Mouse (Mus musculus) intestine, embryonic 15.5 days (tissue): ENCODE data around the gene Prkcb. TPM values are rescaled to one million over a fixed set of nuclear protein-coding genes. Genes with fewer than 3 reads are reported as not detected.

Experiments used
- ATAC-seq: fragments of 200-750 bp; cut with Nextera tagmentation; 2 replicates; pipeline ENCODE4 v1.8.0; 2017; ENCODE audit warnings: moderate TSS enrichment, moderate library complexity
- H3K27ac ChIP-seq: fragments of 300-500 bp; sonication (generic); 2 replicates; pipeline ENCODE4 v1.5.1; 2015; ENCODE audit warnings: mild to moderate bottlenecking, inconsistent platforms
- H3K27me3 ChIP-seq: fragments of 300-500 bp; sonication (generic); replicated peaks from 2 replicates; pipeline ENCODE4 v1.6.1; 2015; ENCODE audit warnings: inconsistent platforms
- H3K36me3 ChIP-seq: fragments of 300-500 bp; sonication (generic); 2 replicates; pipeline ENCODE4 v1.6.1; 2015; ENCODE audit warnings: inconsistent platforms
- H3K4me1 ChIP-seq: fragments of 300-500 bp; sonication (generic); replicated peaks from 2 replicates; pipeline ENCODE4 v1.6.1; 2015; ENCODE audit warnings: inconsistent platforms
- H3K4me2 ChIP-seq: fragments of 300-500 bp; sonication (generic); replicated peaks from 2 replicates; pipeline ENCODE4 v1.6.1; 2015; ENCODE audit warnings: mild to moderate bottlenecking, inconsistent platforms
- H3K4me3 ChIP-seq: fragments of 300-500 bp; sonication (generic); replicated peaks from 2 replicates; pipeline ENCODE4 v1.5.1; 2015; ENCODE audit warnings: inconsistent platforms
- H3K9ac ChIP-seq: fragments of 300-500 bp; sonication (generic); 2 replicates; pipeline ENCODE4 v1.6.1; 2015; ENCODE audit warnings: inconsistent platforms
- H3K9me3 ChIP-seq: fragments of 300-500 bp; sonication (generic); 2 replicates; pipeline ENCODE4 v1.6.1; 2016; ENCODE audit warnings: inconsistent platforms
- WGBS: fragments of 180-500 bp; shearing (Covaris S2); methylation state at CpG from one replicate; pipeline ENCODE4 v1.1.7; 2015; 5-methylcytosine and 5-hydroxymethylcytosine counted together
- polyA plus RNA-seq: library from polyadenylated mRNA; unstranded; fragments of >200 nt; fragmentation: Nextera tagmentation; extraction: Ambion mirVana; gene quantifications from 2 replicates; pipeline ENCODE4 v1.2.1, GENCODE M21; 2015

Prkcb gene
- polyA plus RNA-seq, 1 experiment from 2014 or later: 12.3 TPM

GRCm38 (mm10) chr7:122402041-122402440, 113.5 kb downstream of the Prkcb start:
- WGBS: 79% methylated on average over 7 of the region's 7 CpGs
- no peak overlapping the region for H3K27ac ChIP-seq
- H3K9ac ChIP-seq: no peak overlapping the region
- no peak overlapping the region for H3K4me2 ChIP-seq
- peaks cover 11% of the 10 kb centered on the region for H3K4me1 ChIP-seq
- no peaks in the 10 kb centered on the region for H3K27me3 ChIP-seq
- H3K36me3 ChIP-seq: no peaks in the 10 kb centered on the region
- ATAC-seq: no peak
- H3K9me3 ChIP-seq: no peaks in the 10 kb centered on the region
- no peak overlapping the region for H3K4me3 ChIP-seq

GRCm38 (mm10) chr7:122403343-122403742, 114.8 kb downstream of the Prkcb start:
- WGBS: 85% methylated on average over 4 of the region's 4 CpGs
- no peak for ATAC-seq
- H3K27me3 ChIP-seq: no peaks in the 10 kb centered on the region

GRCm38 (mm10) chr7:122404571-122405393, 116.2 kb downstream of the Prkcb start:
- no peak overlapping the region for H3K9ac ChIP-seq
- no peaks in the 10 kb centered on the region for H3K36me3 ChIP-seq
- peak overlapping the region; percentile 55 for H3K4me2 ChIP-seq
- no peak overlapping the region for H3K4me3 ChIP-seq
- H3K9me3 ChIP-seq: no peaks in the 10 kb centered on the region
- ATAC-seq: peak; percentile 77
- 6% methylated on average over 21 of the region's 21 CpGs for WGBS
- peak overlapping the region; percentile 66; the same call in 1 of the 2 replicates for H3K27ac ChIP-seq
- no peaks in the 10 kb centered on the region for H3K27me3 ChIP-seq
- peaks cover 11% of the 10 kb centered on the region for H3K4me1 ChIP-seq

More at GRCm38 (mm10) chr7:122403343-122403742, 114.8 kb downstream of the Prkcb start:
- peaks cover 11% of the 10 kb centered on the region for H3K4me1 ChIP-seq
- no peak overlapping the region for H3K9ac ChIP-seq
- no peak overlapping the region for H3K4me3 ChIP-seq
- no peaks in the 10 kb centered on the region for H3K36me3 ChIP-seq
- H3K9me3 ChIP-seq: no peaks in the 10 kb centered on the region
- no peak overlapping the region for H3K27ac ChIP-seq
- no peak overlapping the region for H3K4me2 ChIP-seq

DNA sequence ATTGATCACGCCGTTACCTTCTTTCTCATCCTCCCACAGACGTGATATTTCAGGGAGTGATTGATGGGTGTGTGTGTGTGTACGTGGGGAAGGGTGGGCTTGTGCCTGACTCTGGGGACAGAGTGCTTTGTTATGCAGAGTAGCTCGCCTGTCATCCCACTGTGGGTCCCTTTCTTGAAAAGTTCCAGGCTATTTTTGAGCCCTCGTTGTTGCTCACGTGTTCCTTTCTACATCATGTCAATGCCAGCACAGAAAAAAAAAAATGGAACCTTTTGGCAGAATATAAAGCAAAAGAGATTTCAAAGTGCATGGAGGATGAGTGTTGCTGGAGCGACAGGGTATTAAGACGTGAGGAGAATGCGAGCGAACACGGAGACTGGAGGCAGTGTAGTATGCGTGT, 118.1 kb downstream of the Prkcb start:
- H3K36me3 ChIP-seq: no peaks in the 10 kb centered on the region
- no peak overlapping the region for H3K4me2 ChIP-seq
- no peak for ATAC-seq
- WGBS: 66% methylated on average over 13 of the region's 13 CpGs
- no peak overlapping the region for H3K4me3 ChIP-seq
- peaks cover 11% of the 10 kb centered on the region for H3K4me1 ChIP-seq
- H3K27me3 ChIP-seq: no peaks in the 10 kb centered on the region
- H3K9ac ChIP-seq: no peak overlapping the region
- H3K27ac ChIP-seq: no peak overlapping the region
- no peaks in the 10 kb centered on the region for H3K9me3 ChIP-seq

DNA sequence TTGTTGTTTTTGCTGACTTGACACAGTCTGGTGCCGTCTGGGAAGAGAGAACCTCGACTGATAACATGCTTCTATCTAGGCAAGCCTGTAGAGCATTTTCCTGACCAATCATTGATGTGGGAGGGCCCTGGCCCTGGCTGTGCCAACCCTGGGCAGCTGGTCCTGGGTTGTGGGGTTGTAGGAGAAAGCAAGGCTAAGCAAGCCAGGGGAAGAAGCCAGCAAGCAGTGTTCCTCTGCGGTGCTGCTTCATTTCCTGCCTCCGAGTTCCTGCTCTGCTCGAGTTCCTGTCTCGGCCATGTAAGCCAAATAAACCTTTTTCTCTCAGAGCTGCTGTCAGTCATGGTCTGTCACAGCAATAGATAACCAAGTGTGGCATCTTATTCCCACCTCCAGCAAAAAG, 121.4 kb downstream of the Prkcb start:
- Histone ChIP-seq H3K9me3 (no peaks in the 10 kb centered on the region), H3K4me3 (no peak overlapping the region), H3K27me3 (no peaks in the 10 kb centered on the region), H3K4me2 (no peak overlapping the region), H3K27ac (no peak overlapping the region), H3K36me3 (no peaks in the 10 kb centered on the region), H3K9ac (no peak overlapping the region), H3K4me1 (peaks cover 4% of the 10 kb centered on the region; the same call in 1 of the 2 replicates)
- 81% methylated on average over 6 of the region's 6 CpGs for WGBS
- ATAC-seq: no peak

DNA sequence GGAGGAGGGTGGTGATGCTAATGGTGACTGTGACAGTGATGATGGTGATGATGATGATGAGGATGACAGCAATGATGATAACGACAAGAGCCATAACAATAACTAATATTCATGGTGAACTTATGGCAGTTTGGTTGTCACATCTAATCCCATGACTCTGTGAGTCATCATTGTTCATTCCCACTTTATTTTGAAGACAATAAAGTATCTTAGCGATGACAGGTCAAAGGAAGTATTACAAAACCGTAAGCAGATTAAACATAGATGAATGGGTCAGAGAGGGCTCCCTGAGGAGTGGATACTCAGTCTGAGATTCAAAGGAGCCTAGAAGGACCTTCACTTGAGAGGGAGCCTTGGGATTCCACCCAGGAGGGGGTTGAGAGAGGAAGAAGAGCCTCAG, 122.3 kb downstream of the Prkcb start:
- Histone ChIP-seq H3K27ac (no peak overlapping the region), H3K9me3 (no peaks in the 10 kb centered on the region), H3K9ac (no peak overlapping the region), H3K4me1 (no peaks in the 10 kb centered on the region), H3K27me3 (no peaks in the 10 kb centered on the region), H3K4me2 (no peak overlapping the region), H3K4me3 (no peak overlapping the region), H3K36me3 (no peaks in the 10 kb centered on the region)
- WGBS: 88% methylated on average over 3 of the region's 3 CpGs
- no peak for ATAC-seq

DNA sequence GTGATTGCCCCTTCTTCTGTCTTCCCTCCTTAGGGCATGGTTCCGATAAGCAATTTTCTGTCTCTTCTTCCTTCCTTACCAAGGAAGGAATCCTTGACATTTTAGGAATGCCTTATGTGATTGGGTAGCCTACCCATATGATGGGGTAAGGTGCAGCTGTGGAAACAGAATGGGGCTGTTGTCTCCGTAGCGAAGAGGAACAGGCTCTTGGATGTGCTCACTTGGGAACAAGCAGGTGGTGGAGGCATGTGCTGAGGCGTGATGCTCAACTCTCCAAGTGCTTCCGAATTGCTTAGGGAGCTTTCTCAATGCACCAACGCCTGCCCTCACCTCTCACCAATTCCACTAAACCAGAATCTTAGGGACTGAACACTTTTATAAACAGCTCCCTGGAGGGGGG, 124.7 kb downstream of the Prkcb start:
- H3K4me2 ChIP-seq: no peak overlapping the region

DNA sequence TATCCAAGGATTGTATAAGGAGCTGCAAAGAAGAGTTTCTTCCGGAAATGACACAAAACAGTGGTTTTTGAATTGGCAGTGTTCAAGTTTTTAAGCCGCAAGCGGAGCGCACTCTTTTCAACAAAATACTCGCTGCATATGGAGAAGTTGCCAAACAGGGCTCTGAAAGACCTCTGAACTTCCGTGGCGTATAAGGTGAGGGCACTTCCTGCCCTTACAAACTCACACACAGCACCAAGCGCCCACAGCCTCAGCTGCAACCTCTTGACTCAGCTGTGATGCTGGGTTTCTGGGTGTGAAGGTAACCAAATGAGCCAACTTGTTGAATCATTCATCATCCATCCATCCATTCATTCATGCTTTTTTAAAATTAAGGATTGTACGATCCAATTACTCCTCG, 125.6 kb downstream of the Prkcb start:
- H3K27me3 ChIP-seq: no peaks in the 10 kb centered on the region
- H3K36me3 ChIP-seq: no peaks in the 10 kb centered on the region
- no peaks in the 10 kb centered on the region for H3K4me1 ChIP-seq
- no peak overlapping the region for H3K9ac ChIP-seq
- H3K4me3 ChIP-seq: no peak overlapping the region
- no peak overlapping the region for H3K4me2 ChIP-seq
- ATAC-seq: no peak
- no peaks in the 10 kb centered on the region for H3K9me3 ChIP-seq
- H3K27ac ChIP-seq: no peak overlapping the region
- 87% methylated on average over 10 of the region's 10 CpGs for WGBS

More for the DNA sequence above, 124.7 kb downstream of the Prkcb start:
- H3K9me3 ChIP-seq: no peaks in the 10 kb centered on the region
- no peak overlapping the region for H3K27ac ChIP-seq
- no peaks in the 10 kb centered on the region for H3K27me3 ChIP-seq
- H3K4me1 ChIP-seq: no peaks in the 10 kb centered on the region
- 81% methylated on average over 6 of the region's 6 CpGs for WGBS
- no peak overlapping the region for H3K4me3 ChIP-seq
- ATAC-seq: no peak
- no peaks in the 10 kb centered on the region for H3K36me3 ChIP-seq
- H3K9ac ChIP-seq: no peak overlapping the region

DNA sequence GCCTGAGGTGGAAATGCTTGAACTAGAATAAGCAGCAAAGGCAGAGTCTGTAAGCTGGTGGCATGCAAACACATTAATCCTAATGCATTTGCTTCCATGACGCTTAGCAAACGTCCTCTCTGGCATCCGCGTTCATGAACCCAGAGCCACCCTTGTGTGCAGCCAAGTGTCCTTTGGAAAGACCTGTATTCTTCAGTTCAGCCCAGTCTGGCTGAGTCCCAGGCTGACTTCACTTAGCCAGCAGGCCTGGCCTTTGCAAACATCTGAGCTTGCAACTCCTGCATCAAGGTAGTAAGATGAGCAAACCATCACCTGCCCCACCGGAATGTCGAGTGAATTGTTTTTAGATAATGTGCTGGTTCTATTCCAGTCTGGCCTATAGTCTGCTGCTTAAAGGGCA, 126.1 kb downstream of the Prkcb start:
- WGBS: 73% methylated on average over 6 of the region's 6 CpGs
- Histone ChIP-seq H3K4me2 (no peak overlapping the region), H3K27ac (no peak overlapping the region), H3K27me3 (no peaks in the 10 kb centered on the region), H3K9ac (no peak overlapping the region), H3K4me3 (no peak overlapping the region), H3K9me3 (no peaks in the 10 kb centered on the region), H3K36me3 (no peaks in the 10 kb centered on the region), H3K4me1 (no peaks in the 10 kb centered on the region)
- no peak for ATAC-seq

GRCm38 (mm10) chr7:122415387-122415786, 126.8 kb downstream of the Prkcb start:
- no peaks in the 10 kb centered on the region for H3K27me3 ChIP-seq
- H3K4me3 ChIP-seq: no peak overlapping the region
- no peak overlapping the region for H3K9ac ChIP-seq
- 75% methylated on average over 9 of the region's 9 CpGs for whole genome bisulfite sequencing
- no peaks in the 10 kb centered on the region for H3K9me3 ChIP-seq
- H3K27ac ChIP-seq: no peak overlapping the region
- no peak overlapping the region for H3K4me2 ChIP-seq
- H3K4me1 ChIP-seq: no peaks in the 10 kb centered on the region
- ATAC-seq: no peak
- H3K36me3 ChIP-seq: no peaks in the 10 kb centered on the region

GRCm38 (mm10) chr7:122415904-122416303, 127.4 kb downstream of the Prkcb start:
- no peaks in the 10 kb centered on the region for H3K9me3 ChIP-seq
- no peak overlapping the region for H3K4me3 ChIP-seq
- H3K4me2 ChIP-seq: no peak overlapping the region
- WGBS: 59% methylated on average over 12 of the region's 12 CpGs
- H3K27ac ChIP-seq: no peak overlapping the region
- no peak overlapping the region for H3K9ac ChIP-seq
- no peaks in the 10 kb centered on the region for H3K4me1 ChIP-seq
- no peak for ATAC-seq
- H3K36me3 ChIP-seq: no peaks in the 10 kb centered on the region
- no peaks in the 10 kb centered on the region for H3K27me3 ChIP-seq

DNA sequence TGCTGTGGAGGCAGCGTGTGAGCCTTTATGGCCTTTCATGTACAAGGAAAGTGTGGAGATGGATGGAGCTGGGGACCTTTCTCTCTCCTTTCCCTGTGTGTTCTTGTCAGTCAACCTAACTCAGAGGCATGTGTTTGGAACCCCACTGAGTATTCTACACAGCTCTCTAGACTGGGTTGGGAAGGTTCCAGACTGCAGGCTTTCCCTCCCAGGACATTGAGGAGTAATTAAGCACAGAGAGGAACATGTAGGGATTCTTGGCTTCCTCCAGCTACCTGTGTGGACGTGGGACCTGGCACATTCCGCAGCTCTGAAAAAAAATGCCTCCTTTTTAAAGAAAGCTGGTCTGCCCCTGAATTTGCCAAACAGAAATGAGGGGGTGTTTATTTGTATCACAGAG, 130.0 kb downstream of the Prkcb start:
- Histone ChIP-seq H3K27ac (no peak overlapping the region), H3K4me2 (no peak overlapping the region), H3K4me3 (no peak overlapping the region), H3K9ac (no peak overlapping the region), H3K27me3 (no peaks in the 10 kb centered on the region), H3K4me1 (no peaks in the 10 kb centered on the region), H3K36me3 (no peaks in the 10 kb centered on the region), H3K9me3 (no peaks in the 10 kb centered on the region)
- ATAC-seq: no peak
- WGBS: 76% methylated on average over 3 of the region's 3 CpGs

- 54% methylated on average over 4 of the region's 4 CpGs for WGBS
- no peaks in the 10 kb centered on the region for H3K36me3 ChIP-seq
- H3K27me3 ChIP-seq: no peaks in the 10 kb centered on the region
- no peak overlapping the region for H3K4me2 ChIP-seq
- ATAC-seq: no peak
- H3K9ac ChIP-seq: no peak overlapping the region
- no peak overlapping the region for H3K4me3 ChIP-seq
- H3K4me1 ChIP-seq: no peaks in the 10 kb centered on the region
- no peak overlapping the region for H3K27ac ChIP-seq
- H3K9me3 ChIP-seq: no peaks in the 10 kb centered on the region
Measured at GRCm38 (mm10) chr7:122423816-122424215, 135.3 kb downstream of the Prkcb start.
